Mouse (Mus musculus) brain, adult 2 months (tissue): Measurements from ENCODE around the gene Stac.

Experiments used
- DNase-seq: peaks from one replicate; pipeline ENCODE4 v3.0.0; 2011; ENCODE audit warnings: low read depth, low spot score

The Stac gene

DNA sequence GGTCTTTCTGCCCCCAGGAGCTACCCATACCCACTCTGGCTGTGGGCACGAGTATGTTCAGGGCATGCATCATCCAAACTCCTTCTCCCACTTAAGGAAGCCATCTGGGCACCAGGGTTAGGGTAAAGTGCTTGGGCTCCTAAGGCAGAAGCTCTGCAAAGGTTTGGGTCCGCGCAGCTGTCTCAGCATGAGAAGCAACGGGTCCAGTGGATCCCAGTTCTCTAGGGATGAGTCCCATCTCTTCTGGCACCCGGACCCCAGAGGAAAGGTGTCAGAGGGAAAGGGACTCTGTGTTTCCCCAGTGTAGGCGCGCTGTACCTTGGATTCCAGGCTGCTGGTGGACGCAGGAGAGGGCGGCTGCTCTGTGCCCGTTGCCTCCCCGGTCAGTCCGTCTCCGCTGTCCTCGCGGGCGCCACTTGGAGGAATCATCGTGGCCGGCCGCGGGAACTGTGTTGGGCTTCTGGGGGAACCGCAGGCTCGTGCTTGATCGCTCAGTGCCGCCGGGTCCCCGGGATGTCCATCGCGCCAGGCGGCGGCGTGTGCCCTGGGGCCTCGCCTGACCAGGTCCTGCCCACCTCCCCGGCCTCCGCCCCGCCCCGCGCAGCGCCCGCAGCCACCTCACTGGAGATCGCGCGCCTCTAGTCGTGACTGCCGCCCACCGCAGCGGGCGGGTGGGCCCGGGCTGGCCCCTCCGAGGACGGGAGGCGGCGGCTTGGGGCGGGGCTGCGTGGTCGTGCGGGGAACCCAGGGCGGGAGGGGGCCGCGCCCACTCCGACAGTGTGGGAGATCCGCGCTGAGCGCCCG lies at the start of gene Stac:
Stac (minus strand) TSS at position 669 of the 804 bp plus-strand sequence.
- DNase-seq, result no peak

DNA sequence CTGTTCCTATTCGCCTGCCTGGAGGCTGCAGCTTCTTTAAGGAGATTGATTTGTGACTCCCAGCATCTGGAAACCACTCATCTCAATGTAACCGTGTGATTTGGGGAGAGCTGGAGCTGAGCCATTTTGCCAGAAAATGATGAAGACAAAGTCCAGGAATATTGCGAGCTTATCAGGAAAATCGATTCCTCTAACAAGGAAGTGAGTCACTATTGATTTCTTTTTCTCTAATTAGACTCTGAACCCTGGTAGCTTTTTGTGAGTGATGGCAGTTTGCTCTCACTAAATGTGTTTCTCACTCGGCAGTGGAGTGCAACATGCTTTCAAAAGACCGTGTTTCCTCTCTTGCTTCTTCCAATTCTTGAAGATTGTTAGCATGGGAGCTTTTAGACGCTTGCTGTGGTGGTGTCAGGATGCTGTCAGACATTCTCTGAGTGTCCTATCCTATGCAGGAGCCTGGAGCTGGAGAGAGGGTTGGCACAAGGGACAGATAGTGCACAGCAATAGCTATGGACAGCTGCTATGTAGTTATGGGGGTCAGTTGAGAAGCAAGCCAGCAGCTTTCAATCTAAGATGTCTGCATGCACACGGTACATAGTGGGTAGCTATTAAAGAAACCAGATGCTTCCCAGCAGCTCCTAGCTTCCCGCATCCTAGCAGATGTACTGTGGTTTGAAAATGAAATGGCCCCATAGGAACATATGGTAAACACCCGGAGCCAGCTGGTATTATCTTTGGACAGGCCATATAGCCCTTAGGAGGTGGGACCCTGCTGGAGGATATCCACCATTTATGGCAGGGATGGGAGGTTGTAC lies 49.5 kb upstream of the Stac start:
- peak; percentile 13 for DNase-seq

DNA sequence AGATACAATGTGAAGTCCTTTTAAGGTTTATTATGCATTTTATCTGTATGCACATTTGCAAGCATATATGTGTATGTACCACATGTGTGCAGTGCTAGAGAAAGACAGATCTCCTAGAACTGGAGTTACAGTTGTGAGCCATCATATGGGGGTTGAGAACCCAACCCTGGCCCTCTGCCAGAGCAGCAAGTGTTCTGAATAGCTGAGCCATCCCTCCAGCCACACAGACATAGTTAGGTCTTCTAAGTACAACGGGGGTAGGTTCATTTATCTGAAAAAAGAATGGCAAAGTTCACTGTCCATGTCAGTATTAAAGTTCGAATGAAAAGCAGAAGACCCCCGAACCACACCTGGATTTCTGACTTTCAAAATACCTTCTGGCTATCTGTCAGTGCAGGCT lies 48.9 kb upstream of the Stac start:
- no peak for DNase-seq

DNA sequence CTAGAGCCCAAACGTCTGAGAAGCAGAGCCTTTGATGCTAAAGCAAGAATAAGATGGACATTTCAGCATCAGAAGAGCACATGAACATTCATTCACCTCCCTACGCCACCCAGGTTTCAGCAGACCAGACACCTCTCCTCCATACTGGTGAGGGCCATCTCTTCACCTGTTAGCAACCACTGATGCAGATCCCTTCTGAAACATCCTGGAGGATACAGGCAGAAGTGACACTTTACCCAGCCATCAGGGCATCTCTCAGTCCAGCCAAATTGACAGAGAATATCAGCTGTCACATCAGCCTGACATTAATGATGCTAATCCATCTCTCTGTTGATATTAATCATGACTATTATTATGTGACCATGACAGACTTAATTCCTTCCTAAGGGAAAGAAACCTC lies 47.6 kb upstream of the Stac start:
- no peak for DNase-seq

DNA sequence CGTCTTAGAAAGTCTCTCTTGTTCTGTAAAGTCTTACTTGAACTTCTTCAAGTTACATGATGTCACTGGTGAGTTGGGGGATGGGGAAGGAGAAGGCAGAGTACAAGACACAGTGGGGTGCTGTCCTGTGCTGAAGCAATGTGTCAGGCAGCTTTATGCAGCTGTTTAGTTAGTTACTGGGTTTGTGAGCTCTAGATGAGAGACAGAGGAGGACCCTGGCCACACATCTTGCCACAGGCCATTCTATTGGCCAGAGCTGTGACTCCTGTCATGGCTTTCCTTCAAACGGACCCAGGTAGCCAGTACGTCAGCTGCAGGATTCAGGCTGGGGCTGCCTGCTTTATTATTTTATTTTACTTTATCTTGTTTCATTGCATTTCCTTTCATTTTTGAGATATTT lies 45.8 kb upstream of the Stac start:
- DNase-seq, result no peak

DNA sequence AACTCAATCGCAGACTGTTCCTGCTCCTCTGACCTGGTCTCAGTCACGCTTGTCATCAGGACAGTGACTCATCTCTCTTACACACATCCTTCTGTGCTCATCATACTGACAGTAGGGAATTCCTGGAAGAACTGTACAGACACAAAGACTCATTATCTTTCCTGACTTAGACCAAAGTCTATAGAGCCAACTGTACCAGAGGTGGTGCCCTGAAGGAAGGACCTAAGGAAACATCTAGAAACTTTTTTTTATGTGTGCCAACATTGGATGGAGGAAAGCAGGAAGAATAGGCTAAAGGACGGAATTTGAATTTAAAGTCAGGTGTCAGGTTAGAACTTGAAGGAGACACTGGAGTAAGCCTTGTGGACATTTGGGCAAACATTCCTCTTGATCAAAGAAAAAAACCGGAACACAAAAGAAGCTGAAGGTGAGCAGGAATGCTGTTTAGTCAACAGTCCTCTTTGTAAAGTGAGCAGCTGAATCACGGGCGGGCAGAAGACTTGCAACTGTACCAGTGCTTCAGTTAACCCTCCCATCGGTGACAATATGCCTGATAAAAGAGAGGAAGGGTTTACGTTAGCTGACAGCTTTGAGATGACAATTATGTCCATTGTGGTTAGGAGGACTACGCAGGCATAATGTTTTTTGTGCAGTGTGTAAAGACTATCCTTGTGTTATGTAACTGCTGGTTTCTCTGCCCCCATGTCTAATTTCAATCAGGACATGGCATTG lies 42.0 kb upstream of the Stac start:
- no peak for DNase-seq

DNA sequence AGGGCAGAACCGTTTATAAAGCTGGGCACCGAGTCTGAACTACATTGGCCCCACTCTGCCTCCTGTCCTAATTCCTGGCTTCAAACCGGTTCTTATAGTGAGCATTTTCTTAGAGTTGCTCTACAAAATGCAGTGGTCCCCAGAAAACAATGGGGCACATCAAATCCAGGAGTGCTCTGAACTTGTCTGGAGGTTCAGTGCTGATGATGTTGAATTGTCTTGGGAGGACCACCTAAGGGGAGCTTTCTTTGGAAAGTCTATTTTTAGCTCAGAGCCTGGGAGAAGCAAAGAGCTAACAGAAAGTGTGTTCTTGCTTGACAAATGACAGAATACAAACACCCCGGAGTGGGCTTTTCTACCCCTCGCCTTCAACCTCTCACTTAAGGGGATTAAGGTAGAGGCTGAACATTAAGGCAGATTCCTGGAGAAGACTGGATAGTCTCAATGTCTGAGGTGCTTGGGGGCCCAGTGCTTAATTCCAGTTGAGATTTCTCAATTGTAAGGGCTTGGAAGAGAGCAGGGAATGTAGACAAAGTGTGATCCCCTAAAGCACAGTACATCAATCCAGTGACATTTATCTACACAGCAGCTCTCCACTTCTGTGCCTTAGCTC lies 34.9 kb upstream of the Stac start:
- DNase-seq, result no peak

DNA sequence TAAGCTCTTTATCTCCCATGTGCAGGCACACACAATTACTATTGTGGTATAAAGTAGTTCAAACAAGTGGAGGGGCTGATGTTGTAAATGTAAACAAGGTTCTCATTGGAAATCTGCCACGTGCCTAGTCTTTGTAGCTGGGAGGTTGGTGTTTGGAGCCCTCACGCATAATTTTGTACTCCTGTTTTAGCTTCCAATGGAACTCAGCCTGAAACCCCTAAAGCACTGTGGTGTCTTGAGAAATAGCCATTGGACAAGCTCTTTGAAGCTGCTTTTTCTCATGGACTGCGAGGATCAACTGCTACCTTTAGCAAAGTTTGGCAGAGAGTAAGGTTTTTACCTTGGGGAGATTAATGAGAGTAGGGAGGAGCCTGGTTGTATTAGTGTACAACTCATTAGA lies 24.3 kb upstream of the Stac start:
- DNase-seq, result no peak

DNA sequence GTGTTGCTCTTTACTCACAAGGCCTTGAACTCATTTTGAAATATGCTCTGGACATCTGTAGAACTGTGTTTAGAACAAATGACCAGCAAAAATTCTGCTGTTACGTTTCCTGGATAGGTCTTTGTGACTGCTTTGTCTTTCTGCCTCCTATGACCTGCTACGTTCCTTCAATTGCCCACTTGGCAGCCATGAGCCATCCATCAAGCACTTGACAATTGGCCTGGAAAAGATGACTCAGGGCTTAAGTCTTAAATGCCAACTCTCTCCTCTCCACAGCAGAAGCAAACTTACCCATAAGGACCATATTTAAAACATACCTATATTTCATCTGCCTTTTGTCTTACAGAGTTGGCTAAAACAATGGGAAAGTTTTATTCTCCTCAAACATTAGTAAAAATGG lies 10.0 kb upstream of the Stac start:
- no peak for DNase-seq

DNA sequence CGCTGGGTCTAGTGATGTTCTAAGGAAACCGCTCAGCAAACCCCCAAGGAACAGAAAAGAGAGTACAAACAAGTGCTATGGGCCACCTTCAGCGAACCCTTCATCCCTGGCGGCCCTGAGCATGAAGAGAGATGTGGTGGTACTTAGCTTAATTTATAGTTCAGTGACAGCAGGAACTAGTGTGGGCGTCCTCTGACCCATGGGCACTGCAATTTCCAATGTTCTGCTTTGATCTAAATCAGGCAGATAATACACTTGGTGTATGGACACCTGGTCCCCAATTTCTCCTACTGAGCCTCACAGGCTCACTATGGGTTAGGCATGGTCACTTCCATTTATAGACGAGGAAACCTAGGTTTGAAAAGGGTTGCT lies 322 bp upstream of the Stac start:
- no peak for DNase-seq

DNA sequence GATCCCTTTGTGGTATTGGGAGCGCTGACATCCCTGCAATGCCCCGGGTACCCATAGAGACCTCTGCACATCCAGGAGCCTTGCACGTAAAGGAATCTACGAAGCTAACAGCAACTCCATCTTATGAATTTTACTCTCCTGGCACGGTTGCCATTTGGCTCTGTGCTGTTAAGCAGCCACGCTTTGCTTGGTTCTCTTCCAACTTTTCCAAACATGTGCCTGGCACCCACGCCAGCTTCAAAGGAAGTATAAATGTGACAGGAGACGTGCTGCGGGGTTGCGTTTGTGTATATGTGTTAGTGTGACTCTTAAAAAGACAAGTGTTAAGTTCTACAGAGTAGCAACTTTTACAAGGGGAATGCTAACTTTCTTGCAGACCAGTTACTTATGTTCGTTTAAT lies 1.0 kb downstream of the Stac start:
- peak; percentile 83 for DNase-seq

DNA sequence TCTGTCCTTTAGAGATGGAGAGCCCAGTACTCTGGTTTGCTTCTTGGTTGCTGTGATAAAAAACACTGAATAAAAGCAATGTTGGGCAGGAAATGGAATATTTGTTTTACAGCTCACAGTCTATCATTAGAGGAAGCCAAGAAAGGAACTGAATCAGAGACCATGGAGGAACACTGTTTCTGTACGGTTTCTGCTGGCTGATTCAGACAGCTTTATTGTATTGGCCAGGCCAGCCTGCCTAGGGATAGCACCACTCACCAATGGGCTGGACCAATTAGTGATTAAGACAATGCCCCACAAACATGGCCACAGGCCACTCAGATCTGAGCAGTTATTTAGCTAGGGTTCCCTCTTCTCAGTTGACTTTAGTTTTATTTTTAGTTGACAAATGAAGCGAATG lies 6.0 kb downstream of the Stac start:
- DNase-seq, result no peak

DNA sequence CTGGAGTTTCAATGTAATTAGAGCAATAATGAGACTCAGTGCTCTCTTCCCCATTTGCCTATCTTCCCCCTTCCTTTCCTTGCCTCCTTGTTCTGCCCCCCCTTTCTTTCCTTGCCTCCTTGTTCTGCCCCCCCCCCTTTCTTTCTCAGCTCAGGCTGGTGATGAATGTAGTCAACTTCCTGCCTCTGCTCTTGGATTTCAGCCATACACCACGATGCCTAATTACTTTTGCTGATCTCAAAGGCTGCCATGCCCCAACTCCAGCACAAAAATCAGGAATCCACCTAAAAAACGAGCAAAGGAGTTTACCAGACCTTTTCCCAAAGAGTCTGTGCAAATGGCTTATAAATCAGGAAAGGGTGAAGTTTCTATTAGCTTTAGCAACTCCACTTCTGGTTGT lies 10.6 kb downstream of the Stac start:
- DNase-seq, result peak; percentile 22

DNA sequence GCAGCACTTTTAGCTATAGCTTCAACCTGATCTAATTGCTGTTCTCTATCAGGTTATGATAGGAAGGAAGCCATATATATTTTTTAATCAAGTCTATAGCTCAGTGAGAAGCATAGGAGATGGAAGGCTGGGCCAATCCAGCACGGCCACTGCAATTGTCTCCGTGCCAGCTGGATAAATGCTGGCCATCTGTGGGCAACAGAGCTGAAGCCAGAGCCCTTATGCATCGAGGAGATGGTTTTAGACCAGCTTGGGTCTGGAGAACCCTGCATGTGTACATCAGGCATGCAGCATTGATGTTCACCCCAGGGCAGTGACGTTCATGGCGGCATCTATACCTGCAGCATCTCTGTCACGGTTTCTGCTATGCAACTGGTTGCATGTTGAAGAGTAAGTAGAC lies 20.3 kb downstream of the Stac start:
- DNase-seq, result no peak

DNA sequence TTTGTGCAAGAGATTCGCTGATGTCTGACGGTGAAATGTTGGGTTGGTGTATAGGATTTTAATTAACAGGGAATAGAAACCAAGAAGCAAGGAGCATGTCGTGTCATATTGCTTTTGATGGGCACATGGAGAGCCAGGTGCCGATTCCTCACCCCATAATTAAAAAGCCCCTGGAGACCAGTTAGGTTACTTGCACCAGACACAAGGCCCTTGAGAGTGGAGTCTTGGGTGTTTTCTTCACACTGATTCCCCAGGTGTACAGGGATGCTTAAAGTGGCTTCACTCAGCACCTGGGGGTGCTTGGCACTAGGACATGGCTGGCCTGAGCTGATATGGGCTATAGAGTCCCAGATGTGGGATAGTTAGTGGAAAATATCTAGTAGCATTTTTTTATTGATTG lies 35.1 kb downstream of the Stac start:
- no peak for DNase-seq

DNA sequence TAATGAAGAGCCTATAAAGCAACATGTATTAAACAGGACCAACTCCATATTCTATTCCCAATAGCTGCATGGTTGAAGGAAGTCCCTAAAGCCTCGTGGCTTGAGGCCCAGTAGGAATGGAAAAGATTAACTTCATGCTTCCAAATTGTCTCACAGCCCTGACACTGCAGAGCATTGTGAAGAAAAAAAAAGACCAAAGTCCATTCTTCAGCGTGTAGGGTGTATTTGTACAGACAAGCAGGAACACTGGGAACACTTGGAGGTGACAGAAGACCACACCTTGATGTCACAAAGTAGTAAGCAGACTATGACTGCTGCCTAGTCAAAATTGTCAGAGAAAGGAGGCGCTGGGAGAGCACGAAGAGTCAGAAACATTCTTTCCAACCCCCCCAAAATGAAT lies 45.9 kb downstream of the Stac start:
- no peak for DNase-seq

DNA sequence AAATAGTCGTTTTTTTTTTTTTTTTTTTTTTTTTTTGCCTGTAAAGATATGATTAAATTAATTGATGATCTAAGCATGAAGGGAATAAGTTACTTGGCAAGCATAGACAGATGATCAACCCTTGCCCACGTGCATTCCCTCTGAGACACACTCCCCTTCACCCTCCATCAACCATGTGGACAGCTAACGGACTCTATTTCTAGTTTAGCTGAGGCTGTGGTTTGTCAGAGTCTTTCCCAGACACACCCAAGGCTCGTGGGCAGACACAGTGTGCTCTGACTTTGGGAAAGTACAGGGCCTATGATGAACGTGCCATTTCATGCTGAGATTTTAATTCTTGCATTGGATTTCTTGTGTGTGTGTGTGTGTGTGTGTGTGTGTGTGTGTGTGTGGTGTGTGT lies 46.8 kb downstream of the Stac start:
- no peak for DNase-seq

DNA sequence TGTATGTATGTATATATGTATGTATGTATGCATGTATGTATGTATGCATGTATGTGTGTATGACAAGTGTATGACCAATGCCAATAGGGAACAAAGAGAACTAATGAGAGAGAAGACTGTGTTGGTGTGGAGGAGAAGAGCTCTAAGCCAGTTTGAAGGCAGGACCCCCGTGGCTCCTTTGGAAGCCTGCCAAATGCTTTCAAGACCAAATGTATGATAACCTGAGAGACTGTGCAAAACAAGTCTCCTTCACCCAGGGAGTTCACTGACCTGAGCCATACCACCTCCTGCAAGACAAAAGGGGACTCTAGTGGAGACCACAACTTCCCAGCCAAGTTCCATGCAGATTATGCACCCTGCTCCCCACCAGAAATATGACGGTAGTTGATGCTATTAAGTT lies 52.5 kb downstream of the Stac start:
- DNase-seq, result no peak

DNA sequence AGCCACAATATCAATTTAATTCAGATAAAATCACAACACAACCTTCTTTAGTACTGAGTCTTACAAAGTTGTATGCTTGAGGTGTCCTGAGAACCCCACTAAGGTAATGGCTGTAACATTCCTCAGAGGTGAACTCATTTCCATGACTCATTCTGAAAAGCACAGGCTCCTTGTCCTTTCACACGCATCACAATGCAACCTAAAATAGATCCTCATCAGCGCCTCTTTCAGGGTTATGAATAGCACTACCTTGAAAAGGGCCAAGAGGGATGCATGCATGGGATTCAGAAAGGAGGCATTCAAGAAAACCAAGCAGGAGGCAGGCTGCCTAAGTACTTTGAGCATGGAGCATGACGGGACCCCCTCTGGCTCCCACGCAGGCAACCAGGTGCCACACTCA lies 57.3 kb downstream of the Stac start:
- peak; percentile 50 for DNase-seq

DNA sequence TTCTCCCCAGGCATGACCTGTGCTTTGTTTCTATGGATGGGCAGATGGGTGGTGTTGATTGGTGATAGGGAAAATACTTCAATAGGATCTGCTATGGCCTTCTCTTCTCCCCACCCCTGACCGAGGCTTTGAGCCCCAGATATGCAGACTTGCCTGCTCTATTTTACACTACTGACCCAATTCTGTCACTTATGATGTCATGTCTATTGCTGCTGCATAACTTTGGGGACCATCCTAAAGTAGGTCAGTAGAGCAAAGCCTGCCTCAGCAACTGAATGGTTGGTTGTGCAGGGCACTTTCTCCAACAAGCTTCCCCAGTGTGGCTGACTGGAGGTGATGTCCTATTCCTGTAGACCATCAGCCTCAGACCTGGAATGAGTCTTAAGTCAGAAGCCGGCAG lies 69.0 kb downstream of the Stac start:
- DNase-seq, result no peak

DNA sequence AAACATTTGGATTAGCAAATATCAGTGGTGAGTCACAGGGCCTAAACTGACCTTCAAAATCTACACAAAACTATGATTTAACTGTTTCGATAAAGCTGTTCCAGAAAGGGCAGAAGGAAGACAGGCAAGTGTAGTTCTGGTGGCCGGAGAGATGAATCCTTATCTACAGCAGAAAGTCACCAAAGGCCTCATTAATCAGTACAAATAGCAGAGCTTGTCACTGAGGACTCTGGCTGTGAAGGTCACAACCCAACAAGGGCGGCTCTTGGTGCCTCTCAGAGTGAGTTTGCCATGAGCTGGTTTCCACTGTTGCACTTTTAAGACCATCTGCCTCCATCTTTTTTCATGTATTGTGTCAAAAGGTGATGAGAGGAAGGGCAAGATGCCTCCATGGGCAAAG lies 78.8 kb downstream of the Stac start:
- no peak for DNase-seq

DNA sequence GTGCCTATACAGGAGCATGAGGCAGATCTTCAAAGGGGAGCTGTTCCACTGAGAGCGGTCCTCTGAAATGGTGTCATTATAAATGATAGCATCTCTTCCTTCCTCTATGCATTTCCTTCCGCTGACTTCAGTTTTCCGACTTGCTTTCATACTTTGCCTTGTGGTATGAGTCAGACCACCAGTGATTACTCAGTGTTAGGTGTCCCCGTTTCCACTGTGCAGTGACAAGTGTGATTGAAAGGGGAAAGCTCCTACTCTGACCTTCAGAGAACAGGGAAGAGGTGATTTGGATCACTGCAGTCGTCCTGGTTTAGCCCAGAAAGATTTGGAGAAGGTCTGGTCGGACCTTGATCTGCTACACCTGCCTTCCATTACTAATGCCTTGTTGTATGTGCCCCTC lies 81.4 kb downstream of the Stac start:
- no peak for DNase-seq
